Mouse (Mus musculus): ENCODE data around the gene Ap5m1. TPM values are rescaled to one million over a fixed set of nuclear protein-coding genes. Genes with fewer than 3 reads are reported as not detected.
A peak's percentile ranks its signal among the peaks of the same experiment; 100 is the strongest.

The Ap5m1 gene
- polyA plus RNA-seq (2016; fragmentation: Nextera tagmentation; extraction: Ambion mirVana), result 22.9 and 28.6 TPM in 2 replicates

DNA sequence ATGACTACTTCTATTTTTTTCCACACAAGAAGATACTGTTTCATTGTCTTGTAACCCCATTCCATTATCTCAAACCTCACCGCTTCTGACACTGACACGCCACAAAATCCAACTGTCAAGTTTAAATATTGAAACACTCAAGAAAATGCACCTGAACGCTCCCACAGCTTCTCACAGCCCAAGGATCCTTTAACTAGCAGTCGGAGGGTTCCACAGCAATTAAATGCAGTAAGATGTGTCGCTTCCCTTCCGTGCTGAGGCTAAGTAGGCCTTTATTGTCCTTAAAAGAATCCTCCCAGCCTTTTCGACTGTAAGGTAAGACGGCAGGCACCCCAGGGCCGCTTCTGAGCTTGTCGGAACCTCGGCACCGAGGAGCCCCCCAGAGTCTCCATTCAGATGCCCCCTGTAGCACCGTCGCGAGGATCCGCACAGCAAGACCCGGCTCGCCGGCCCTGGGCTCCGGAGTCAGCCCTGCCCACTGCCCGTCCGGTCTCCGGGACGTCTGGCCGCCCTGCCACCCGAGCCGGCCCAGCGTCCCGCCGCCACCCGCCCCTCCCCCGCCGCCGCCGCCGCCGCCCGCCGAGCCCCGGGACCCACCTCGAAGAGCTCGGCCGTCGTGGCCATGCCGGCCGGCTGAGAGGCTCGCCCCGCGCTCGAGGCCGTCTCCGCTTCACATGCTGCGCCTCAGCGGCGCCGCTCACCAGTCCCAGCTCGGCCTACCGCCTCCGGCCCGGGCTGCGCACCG, at the start of gene Ap5m1:
Gene Ap5m1, plus strand, starts transcription at position 569 of the 745 bp plus-strand sequence.
- Histone ChIP-seq H3K4me3 (peak within 1 kb of the TSS; percentile 92), H3K9me3 (no peaks in the 10 kb centered on the region), H3K36me3 (no peaks in the 10 kb centered on the region), H3K4me2 (replicated peaks) (peak within 1 kb of the TSS; percentile 66), H3K27ac (peak within 1 kb of the TSS; percentile 98), H3K27me3 (no peaks in the 10 kb centered on the region), H3K9ac (peak within 1 kb of the TSS; percentile 94), H3K4me1 (peaks cover 17% of the 10 kb centered on the region)
- WGBS, result under 1% methylated on average over 58 of the region's 62 CpGs
- peak; percentile 19 for ATAC-seq (ENCODE audit: insufficient number of reproducible peaks, insufficient read depth, low FRiP score, low TSS enrichment)

DNA sequence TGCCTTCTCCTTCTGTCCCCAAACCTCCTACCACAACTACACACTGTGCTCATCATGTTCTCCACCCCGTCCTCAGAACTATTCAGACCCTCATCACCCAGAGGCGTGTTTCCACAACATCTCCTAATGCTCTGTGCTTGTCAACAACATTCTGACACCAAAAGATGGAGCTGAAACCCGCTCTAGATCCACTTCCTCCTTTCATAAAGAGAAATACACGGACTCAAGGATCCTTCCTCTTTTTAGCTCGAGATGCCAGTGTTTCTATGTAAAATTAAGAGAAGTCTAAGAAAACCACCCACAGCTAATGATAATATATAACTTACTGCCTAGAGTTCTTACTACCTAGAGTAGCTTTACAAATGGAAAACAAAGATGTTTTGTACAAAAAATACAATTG, 46.1 kb upstream of the Ap5m1 start:
- 91% methylated on average over 5 of the region's 5 CpGs for WGBS
- Histone ChIP-seq H3K4me3 (no peak overlapping the region), H3K36me3 (peaks cover 18% of the 10 kb centered on the region), H3K9me3 (no peaks in the 10 kb centered on the region), H3K27me3 (no peaks in the 10 kb centered on the region), H3K9ac (no peak overlapping the region), H3K27ac (no peak overlapping the region), H3K4me2 (replicated peaks) (no peak overlapping the region), H3K4me1 (no peaks in the 10 kb centered on the region)
- ATAC-seq (ENCODE audit: insufficient number of reproducible peaks, insufficient read depth, low FRiP score, low TSS enrichment), result no peak

DNA sequence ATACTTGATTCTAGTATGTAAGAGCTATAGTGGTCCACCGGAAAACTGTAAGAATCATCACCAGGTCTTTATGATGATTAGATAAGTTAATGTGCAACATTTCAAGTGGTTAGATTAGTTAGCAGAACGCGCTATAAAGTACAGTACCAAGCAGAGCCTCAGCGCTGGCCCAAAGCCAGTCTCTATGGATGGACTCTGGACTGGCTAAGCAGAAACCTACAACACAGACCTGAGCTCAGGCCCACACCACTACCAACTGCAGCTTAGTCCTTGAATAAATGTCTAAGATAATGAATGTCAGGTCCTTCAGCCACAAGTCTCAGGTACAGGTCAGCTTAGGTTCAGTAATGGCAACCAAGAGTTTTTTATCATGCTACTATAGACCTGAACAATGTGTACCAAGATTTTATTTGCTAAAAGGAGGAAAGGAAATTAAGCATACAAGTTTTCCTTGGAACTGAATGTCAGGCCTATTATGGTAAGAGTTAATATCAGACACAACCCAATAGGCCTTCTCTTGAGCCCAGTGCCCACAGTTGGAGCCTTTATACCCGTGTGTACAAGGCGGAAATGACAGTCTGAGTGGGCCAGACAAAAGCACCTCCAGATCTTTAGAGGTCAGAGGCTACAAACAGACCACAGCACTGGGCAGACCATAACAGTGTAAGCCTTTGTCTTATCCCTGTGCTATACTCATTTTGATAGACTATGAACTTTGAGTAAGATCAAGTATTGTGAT, 38.7 kb upstream of the Ap5m1 start:
- no peaks in the 10 kb centered on the region for H3K9me3 ChIP-seq
- H3K27me3 ChIP-seq, result no peaks in the 10 kb centered on the region
- no peak overlapping the region for H3K4me3 ChIP-seq
- H3K4me1 ChIP-seq, result no peaks in the 10 kb centered on the region
- H3K27ac ChIP-seq, result no peak overlapping the region
- no peak overlapping the region for H3K4me2 ChIP-seq (replicated peaks)
- H3K9ac ChIP-seq, result no peak overlapping the region
- peaks cover 9% of the 10 kb centered on the region for H3K36me3 ChIP-seq
- no peak for ATAC-seq (ENCODE audit: insufficient number of reproducible peaks, insufficient read depth, low FRiP score, low TSS enrichment)
- WGBS, result 90% methylated on average over 6 of the region's 6 CpGs

DNA sequence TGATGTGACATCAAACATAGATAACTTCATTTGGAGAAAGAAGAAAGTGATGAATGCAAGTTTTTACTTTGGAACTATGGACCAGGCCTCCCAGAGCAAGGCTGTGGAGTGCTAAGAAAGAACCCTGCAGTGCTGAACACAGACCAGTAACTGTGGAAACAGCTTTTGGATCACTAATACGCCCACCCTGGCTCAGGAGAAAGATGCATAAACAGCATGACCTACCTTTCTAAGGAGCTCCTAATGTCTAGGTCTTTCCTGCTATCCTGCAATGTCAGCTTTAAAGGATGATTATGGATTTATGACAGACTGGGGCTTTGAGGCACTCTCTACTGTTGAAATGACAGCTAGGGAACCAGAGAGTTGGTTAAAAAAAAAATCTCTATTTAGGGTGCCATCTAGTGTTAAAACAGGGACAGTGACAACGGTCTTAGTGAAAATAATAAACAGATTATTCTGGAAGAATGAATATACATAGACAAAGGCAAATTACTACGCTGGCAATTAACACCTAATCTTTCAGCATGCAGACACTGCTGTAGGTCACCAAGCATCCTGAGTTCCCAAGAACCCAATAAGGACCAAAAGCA, 38.0 kb upstream of the Ap5m1 start:
- Histone ChIP-seq H3K36me3 (peaks cover 11% of the 10 kb centered on the region), H3K4me2 (replicated peaks) (no peak overlapping the region), H3K27ac (no peak overlapping the region), H3K9ac (no peak overlapping the region), H3K27me3 (no peaks in the 10 kb centered on the region), H3K9me3 (no peaks in the 10 kb centered on the region), H3K4me1 (no peaks in the 10 kb centered on the region), H3K4me3 (no peak overlapping the region)
- 79% methylated on average over 3 of the region's 3 CpGs for WGBS
- no peak for ATAC-seq (ENCODE audit: insufficient number of reproducible peaks, insufficient read depth, low FRiP score, low TSS enrichment)

DNA sequence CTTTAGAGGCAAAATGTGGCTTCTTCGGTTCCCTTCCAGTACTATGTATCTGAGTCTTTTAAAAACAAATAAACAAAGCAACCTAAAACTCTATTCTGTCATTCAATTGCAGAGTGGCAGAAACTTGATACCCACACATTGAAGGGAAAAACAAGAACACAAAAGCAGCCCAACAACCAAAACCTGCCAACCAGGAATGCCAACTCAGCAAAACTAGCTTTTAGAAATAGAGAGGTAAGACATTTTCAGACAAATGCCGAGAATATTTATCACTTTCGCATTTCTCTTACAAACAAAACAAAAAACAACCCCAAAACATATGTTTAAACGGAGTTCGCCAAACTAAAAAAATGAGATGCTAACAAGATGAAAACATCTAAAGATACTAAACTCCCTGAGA, 36.9 kb upstream of the Ap5m1 start:
- Histone ChIP-seq H3K9me3 (no peaks in the 10 kb centered on the region), H3K4me1 (no peaks in the 10 kb centered on the region), H3K4me3 (no peak overlapping the region), H3K36me3 (peaks cover 11% of the 10 kb centered on the region), H3K4me2 (replicated peaks) (no peak overlapping the region), H3K27ac (no peak overlapping the region), H3K27me3 (no peaks in the 10 kb centered on the region), H3K9ac (no peak overlapping the region)
- no peak for ATAC-seq (ENCODE audit: insufficient number of reproducible peaks, insufficient read depth, low FRiP score, low TSS enrichment)
- WGBS, result 88% methylated on average over 5 of the region's 5 CpGs

DNA sequence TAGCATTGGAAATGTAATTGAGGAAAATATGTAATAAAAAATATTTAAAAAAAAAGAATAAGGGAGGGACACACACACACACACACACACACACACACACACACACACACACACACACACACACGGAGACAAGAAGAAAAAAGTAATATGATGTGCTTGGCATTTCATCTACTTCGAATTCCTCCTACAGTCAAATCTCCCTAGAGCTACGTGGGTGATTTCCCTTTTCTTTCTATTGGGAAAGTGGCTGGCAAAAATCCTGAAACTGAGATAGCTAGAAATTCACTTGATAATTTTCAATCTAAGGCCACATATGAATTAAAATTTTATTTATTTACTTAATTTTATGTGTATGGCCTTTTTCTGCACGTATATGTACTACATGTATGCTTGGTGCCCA, 20.3 kb upstream of the Ap5m1 start:
- 96% methylated on average over 4 of the region's 4 CpGs for WGBS
- Histone ChIP-seq H3K9ac (no peak overlapping the region), H3K27me3 (no peaks in the 10 kb centered on the region), H3K27ac (no peak overlapping the region), H3K9me3 (no peaks in the 10 kb centered on the region), H3K4me3 (no peak overlapping the region), H3K4me2 (replicated peaks) (no peak overlapping the region), H3K36me3 (peaks cover 7% of the 10 kb centered on the region), H3K4me1 (no peaks in the 10 kb centered on the region)
- ATAC-seq (ENCODE audit: insufficient number of reproducible peaks, insufficient read depth, low FRiP score, low TSS enrichment), result no peak

DNA sequence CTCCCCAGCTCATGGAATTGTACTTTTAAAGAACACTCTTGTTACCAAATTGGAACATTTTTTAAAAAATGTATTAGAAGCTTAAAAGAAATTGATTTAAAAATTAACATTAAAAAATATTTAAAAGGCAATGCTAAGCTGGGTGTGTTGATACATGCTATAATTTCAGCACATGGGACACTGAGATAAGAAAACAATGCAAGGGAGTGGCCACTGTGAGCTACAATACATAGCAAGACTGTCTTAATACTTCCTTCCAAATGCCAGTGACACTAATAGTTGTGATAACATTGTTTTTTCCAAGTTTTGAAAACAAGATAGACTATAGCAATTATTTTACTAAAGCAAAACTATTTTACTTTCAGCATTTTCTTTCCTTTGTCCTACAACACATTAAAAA, 16.4 kb upstream of the Ap5m1 start:
- Histone ChIP-seq H3K4me2 (replicated peaks) (no peak overlapping the region), H3K27ac (no peak overlapping the region), H3K4me3 (no peak overlapping the region), H3K9me3 (no peaks in the 10 kb centered on the region), H3K36me3 (peaks cover 7% of the 10 kb centered on the region), H3K4me1 (no peaks in the 10 kb centered on the region), H3K27me3 (no peaks in the 10 kb centered on the region), H3K9ac (no peak overlapping the region)
- ATAC-seq (ENCODE audit: insufficient number of reproducible peaks, insufficient read depth, low FRiP score, low TSS enrichment), result no peak

DNA sequence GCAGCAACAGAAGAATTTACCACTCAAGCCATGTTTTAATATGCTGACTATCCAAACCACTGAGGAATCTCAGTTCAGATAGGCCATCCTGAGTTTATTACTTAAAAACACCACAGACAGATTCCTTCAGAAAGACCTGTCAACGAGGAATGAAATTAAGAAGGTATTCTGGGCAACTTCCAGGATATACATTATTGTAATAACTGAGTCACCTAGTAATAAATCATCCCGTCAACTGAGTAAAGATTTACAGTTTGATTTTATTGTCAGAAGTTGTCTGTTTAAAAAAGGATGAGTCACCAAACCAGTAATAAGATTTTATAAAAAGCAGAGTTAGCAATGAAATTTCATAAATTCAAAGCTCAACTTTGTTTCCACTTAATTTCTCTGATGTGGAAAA, 2.1 kb upstream of the Ap5m1 start:
- Histone ChIP-seq H3K4me3 (no peak overlapping the region), H3K27ac (no peak overlapping the region)
- no peak for ATAC-seq (ENCODE audit: insufficient number of reproducible peaks, insufficient read depth, low FRiP score, low TSS enrichment)

DNA sequence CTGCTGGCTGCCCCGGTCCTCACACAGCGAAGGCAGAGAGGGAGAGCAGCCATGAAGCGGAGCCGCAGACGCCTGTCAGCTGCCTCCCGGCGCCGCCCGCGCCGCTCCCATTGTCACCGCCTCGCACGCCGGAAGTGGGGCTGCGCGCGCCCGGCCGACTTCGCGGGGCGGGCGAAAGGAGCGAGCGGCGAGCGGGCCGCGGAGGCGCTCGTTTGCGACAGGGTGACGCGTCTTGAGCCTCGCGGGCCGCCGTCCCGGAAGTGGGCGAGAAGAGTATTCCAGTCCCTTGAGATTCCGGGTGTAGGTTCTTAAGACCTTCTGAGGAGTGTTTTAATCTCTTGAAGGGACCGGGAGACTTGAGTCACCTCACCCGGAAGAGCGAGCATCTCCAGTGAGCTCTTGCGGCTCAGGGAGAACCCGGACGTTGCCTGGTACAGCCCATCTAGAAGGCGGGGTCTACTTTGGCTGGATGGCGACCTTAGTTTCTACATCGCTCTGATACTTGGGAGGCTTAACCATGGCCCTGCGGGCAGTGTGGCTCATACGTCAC, 452 bp downstream of the Ap5m1 start, which contains the start of gene Exoc5:
Gene Exoc5, minus strand, starts transcription at position 380 of the 550 bp plus-strand sequence.
- Histone ChIP-seq H3K36me3 (no peaks in the 10 kb centered on the region), H3K27me3 (no peaks in the 10 kb centered on the region), H3K4me1 (peaks cover 17% of the 10 kb centered on the region), H3K4me3 (peak within 1 kb of the TSS; percentile 92), H3K9me3 (no peaks in the 10 kb centered on the region), H3K9ac (peak within 1 kb of the TSS; percentile 94), H3K4me2 (replicated peaks) (peak within 1 kb of the TSS; percentile 66), H3K27ac (peak within 1 kb of the TSS; percentile 98)
- under 1% methylated on average over 53 of the region's 53 CpGs for WGBS
- ATAC-seq (ENCODE audit: insufficient number of reproducible peaks, insufficient read depth, low FRiP score, low TSS enrichment), result peak; percentile 96

More for the DNA sequence above, 2.1 kb upstream of the Ap5m1 start:
- 79% methylated on average over 2 of the region's 2 CpGs for WGBS
- H3K9me3 ChIP-seq, result no peaks in the 10 kb centered on the region
- H3K27me3 ChIP-seq, result no peaks in the 10 kb centered on the region
- H3K36me3 ChIP-seq, result no peaks in the 10 kb centered on the region
- no peak overlapping the region for H3K9ac ChIP-seq
- H3K4me2 ChIP-seq (replicated peaks), result no peak overlapping the region
- H3K4me1 ChIP-seq, result peaks cover 17% of the 10 kb centered on the region

DNA sequence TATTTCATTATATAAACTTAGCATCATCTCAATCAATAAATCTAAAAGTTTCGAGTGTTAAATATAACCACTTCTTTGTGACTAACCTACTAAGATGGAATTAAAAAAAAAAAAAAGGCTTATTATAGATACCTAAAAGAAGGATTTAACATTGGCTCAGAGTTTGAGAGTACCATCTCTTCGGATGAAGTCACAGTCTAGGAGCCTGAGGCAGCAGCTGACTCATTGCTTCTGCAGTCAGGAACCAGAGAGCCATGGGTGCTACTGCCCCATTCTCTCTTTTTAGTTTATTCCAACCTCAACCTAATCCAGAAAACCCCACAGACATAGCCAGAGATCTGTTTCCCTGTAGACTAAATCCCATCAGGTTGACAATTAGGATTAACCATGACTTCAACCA, 6.9 kb downstream of the Ap5m1 start:
- no peaks in the 10 kb centered on the region for H3K27me3 ChIP-seq
- no peak overlapping the region for H3K4me3 ChIP-seq
- no peak overlapping the region for H3K9ac ChIP-seq
- no peaks in the 10 kb centered on the region for H3K9me3 ChIP-seq
- ATAC-seq (ENCODE audit: insufficient number of reproducible peaks, insufficient read depth, low FRiP score, low TSS enrichment), result no peak
- no peak overlapping the region for H3K27ac ChIP-seq
- peaks cover 8% of the 10 kb centered on the region; the same call in 1 of the 2 replicates for H3K36me3 ChIP-seq
- no peak overlapping the region for H3K4me2 ChIP-seq (replicated peaks)
- WGBS, result 95% methylated on average over 2 of the region's 2 CpGs
- H3K4me1 ChIP-seq, result peaks cover under 1% of the 10 kb centered on the region; the same call in 1 of the 2 replicates

DNA sequence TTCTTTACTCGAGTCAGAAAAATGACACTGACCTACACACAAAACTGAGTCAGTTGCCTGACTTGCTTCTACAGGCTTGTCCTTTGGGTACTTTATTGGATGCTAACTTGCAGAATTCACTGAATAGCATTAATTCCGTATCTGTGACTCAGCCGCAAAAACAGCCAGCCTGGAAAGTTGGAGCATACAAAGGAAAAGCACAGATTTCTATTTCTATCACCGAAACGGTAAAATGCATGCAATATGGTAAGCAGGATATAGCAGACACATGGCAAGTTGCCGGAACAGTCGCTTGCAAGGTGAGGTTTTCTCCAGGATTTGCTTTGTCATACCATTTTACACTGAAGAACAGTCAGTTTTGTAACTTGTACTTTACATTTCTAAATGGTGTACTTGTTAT, 8.0 kb downstream of the Ap5m1 start:
- Histone ChIP-seq H3K4me2 (replicated peaks) (no peak overlapping the region), H3K27me3 (no peaks in the 10 kb centered on the region), H3K9ac (no peak overlapping the region), H3K27ac (no peak overlapping the region), H3K9me3 (no peaks in the 10 kb centered on the region), H3K4me3 (no peak overlapping the region), H3K36me3 (peaks cover 8% of the 10 kb centered on the region; the same call in 1 of the 2 replicates), H3K4me1 (no peaks in the 10 kb centered on the region)
- ATAC-seq (ENCODE audit: insufficient number of reproducible peaks, insufficient read depth, low FRiP score, low TSS enrichment), result no peak
- 93% methylated on average over 7 of the region's 7 CpGs for WGBS
